Mouse (Mus musculus) lung, adult 2 months (tissue): ENCODE data around the gene Ddx49. TPM values are rescaled to one million over a fixed set of nuclear protein-coding genes. Genes with fewer than 3 reads are reported as not detected.

ENCODE experiments used
- DNase-seq: peaks from one replicate; pipeline ENCODE4 v3.0.0; 2022
- H3K4me1 ChIP-seq: fragments of 200-500 bp; 2 replicates; pipeline ENCODE4 v1.6.1; 2011; ENCODE audit warnings: low read length; ENCODE audit not compliant: control insufficient read depth, insufficient read depth
- H3K4me3 ChIP-seq: fragments of 200-500 bp; replicated peaks from 2 replicates; pipeline ENCODE3; 2011; ENCODE audit warnings: low read depth, mild to moderate bottlenecking, control low read depth, low read length; ENCODE audit errors: extremely low read depth
- CTCF ChIP-seq: fragments of 200-500 bp; IDR thresholded peaks from 2 replicates; pipeline ENCODE4 v1.5.1; 2011; ENCODE audit warnings: mild to moderate bottlenecking, low read length, control low read depth; ENCODE audit not compliant: insufficient read depth
- POLR2A ChIP-seq: fragments of 200-500 bp; IDR thresholded peaks from 2 replicates; pipeline ENCODE4 v1.6.1; 2011; ENCODE audit warnings: low read depth, mild to moderate bottlenecking, control low read depth, low read length, borderline replicate concordance; ENCODE audit errors: extremely low read depth
- WGBS: fragments of 180-500 bp; shearing (Covaris S2); methylation state at CpG from one replicate; pipeline ENCODE4 v1.1.7; 2018; 5-methylcytosine and 5-hydroxymethylcytosine counted together
- polyA plus RNA-seq: library from polyadenylated mRNA; depleted of rRNA; stranded (reverse); fragments of >200 nt; gene quantifications from 2 replicates; pipeline ENCODE4 v1.2.3, GENCODE M21; 2012; rRNA removed

Gene Ddx49
- polyA plus RNA-seq: 37.2 and 43.0 TPM in 2 replicates

DNA sequence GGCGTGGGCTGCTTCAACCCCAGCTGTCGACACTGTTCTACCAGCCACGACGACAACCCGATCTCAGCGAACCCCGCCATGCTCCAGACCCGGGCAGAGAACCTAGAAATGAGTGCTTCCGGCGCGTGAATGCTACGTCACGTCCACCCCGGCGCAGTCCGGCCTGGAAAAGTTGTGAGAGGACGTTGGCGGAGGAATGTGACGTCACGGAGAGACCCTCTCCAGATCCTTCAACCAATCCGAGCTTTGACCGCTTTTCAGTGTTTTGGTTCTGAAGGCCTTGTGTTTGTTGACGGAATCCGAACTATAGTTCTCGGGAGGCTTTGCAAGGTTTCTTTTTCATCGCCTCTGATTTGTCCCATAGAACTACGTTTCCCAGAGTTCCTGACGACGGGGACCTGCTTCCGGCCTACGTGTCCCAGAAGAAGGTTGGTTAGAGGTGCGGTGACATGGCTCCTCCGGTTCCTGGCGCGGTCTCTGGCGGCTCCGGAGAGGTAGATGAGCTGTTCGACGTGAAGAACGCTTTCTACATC lies at the start of gene Ddx49, which contains the start of gene Cope:
TSS of gene Ddx49 (minus strand) at position 132 of the 533 bp plus-strand sequence.
TSS of gene Cope (plus strand) at position 161 of the 533 bp plus-strand sequence.
- Histone ChIP-seq H3K4me3 (peak within 1 kb of the TSS; percentile 99), H3K4me1 (peaks cover 7% of the 10 kb centered on the region)
- WGBS: under 1% methylated on average over 40 of the region's 40 CpGs
- DNase-seq: peak; percentile 96
- no peak for TF ChIP-seq CTCF
- TF ChIP-seq POLR2A: peak; percentile 79; the same call in 1 of the 2 replicates

DNA sequence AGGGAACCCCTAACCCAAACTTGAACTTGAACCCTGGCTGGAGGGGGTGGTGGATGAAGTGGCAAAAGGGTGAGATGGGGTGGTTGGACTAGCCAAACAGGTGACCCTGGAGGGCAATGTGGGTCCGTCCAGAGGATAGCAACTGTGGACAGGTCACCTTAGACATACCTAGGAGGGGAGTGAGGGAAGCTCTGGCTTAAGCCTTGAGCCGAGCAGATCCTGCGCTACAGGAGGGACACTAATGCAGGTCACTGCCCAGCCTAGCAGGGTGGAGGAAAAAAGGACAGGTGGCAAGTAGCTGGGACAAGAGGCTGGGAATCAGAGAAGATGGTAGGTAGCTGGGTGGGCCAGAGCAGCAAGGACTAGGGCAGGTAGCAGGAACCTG lies 49.7 kb upstream of the Ddx49 start:
- Histone ChIP-seq H3K4me3 (peak overlapping the region; percentile 88), H3K4me1 (peaks cover 27% of the 10 kb centered on the region)
- WGBS: 13% methylated on average over 3 of the region's 3 CpGs
- DNase-seq: no peak
- no peak for TF ChIP-seq POLR2A
- no peak for TF ChIP-seq CTCF

- TF ChIP-seq POLR2A (no peak), CTCF (no peak)
- DNase-seq: no peak
- WGBS: 34% methylated on average over 15 of the region's 15 CpGs
- Histone ChIP-seq H3K4me3 (peak overlapping the region; percentile 88), H3K4me1 (peaks cover 27% of the 10 kb centered on the region)
Measured at GRCm38 (mm10) chr8:70351035-70351999, 49.0 kb upstream of the Ddx49 start.

- DNase-seq: no peak
- 50% methylated on average over 1 of the region's 1 CpGs for WGBS
- no peak overlapping the region for H3K4me3 ChIP-seq
- TF ChIP-seq POLR2A (no peak), CTCF (no peak)
- peaks cover 27% of the 10 kb centered on the region for H3K4me1 ChIP-seq
Measured at GRCm38 (mm10) chr8:70347860-70348420, 45.7 kb upstream of the Ddx49 start.

DNA sequence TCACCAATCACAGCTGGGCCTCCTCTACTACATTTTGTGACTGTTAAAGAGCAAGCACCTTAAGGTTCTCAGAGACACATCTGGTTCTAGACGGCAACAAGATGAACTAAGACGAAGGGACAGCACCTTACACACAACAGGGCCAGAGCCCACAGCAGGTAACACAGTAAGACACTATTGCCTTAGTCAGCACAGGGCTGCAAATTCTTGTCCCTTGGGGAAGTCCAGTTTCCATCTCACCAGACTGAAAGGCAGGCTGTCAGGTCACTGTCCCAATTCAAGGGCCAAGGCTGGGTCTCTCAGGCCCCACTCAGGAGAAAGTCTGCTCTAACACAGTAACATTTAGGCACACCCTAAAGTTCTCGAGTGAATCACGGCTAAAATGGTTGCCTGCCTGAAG lies 45.2 kb upstream of the Ddx49 start:
- peaks cover 27% of the 10 kb centered on the region for H3K4me1 ChIP-seq
- whole genome bisulfite sequencing: 62% methylated on average over 4 of the region's 4 CpGs
- no peak for TF ChIP-seq POLR2A
- no peak for TF ChIP-seq CTCF
- DNase-seq: no peak
- no peak overlapping the region for H3K4me3 ChIP-seq

GRCm38 (mm10) chr8:70344279-70344678 lies 42.0 kb upstream of the Ddx49 start:
- WGBS: 67% methylated on average over 2 of the region's 2 CpGs
- no peak for TF ChIP-seq CTCF
- TF ChIP-seq POLR2A: no peak
- H3K4me3 ChIP-seq: no peak overlapping the region
- H3K4me1 ChIP-seq: peaks cover 11% of the 10 kb centered on the region
- no peak for DNase-seq

GRCm38 (mm10) chr8:70343696-70344095 lies 41.4 kb upstream of the Ddx49 start:
- no peak for DNase-seq
- peaks cover 9% of the 10 kb centered on the region for H3K4me1 ChIP-seq
- 64% methylated on average over 6 of the region's 6 CpGs for WGBS
- H3K4me3 ChIP-seq: no peak overlapping the region
- TF ChIP-seq POLR2A: no peak
- peak; percentile 36; the same call in 1 of the 2 replicates for TF ChIP-seq CTCF

- Histone ChIP-seq H3K4me1 (peaks cover 5% of the 10 kb centered on the region), H3K4me3 (no peak overlapping the region)
- TF ChIP-seq CTCF: no peak
- TF ChIP-seq POLR2A: no peak
- WGBS: 78% methylated on average over 7 of the region's 7 CpGs
- no peak for DNase-seq
Measured at GRCm38 (mm10) chr8:70343076-70343475, 40.8 kb upstream of the Ddx49 start.

GRCm38 (mm10) chr8:70342007-70342406 lies 39.7 kb upstream of the Ddx49 start:
- 74% methylated on average over 14 of the region's 14 CpGs for WGBS
- DNase-seq: no peak
- TF ChIP-seq CTCF (no peak), POLR2A (no peak)
- Histone ChIP-seq H3K4me1 (no peaks in the 10 kb centered on the region), H3K4me3 (no peak overlapping the region)
